Mouse (Mus musculus): Measurements from ENCODE around the gene Sec16a.

- TF ChIP-seq CTCF (IDR thresholded peaks at IDR 0.05; ENCODE audit: insufficient read depth, low read depth, low read length) (no peak), POLR2A (IDR thresholded peaks at IDR 0.05; ENCODE audit: insufficient read depth, low read depth, low read length) (no peak)
Observed at GRCm38 (mm10) chr2:26409362-26409761, 35.7 kb downstream of the Sec16a start.
